Mouse (Mus musculus): ENCODE measurements around the gene Stt3a. TPM values are rescaled to one million over a fixed set of nuclear protein-coding genes. Genes with fewer than 3 reads are reported as not detected.

Stt3a gene
- 215 TPM for polyA plus RNA-seq (2015; fragmentation: Illumina TruSeq; extraction: RNeasy Lipid Tissue Mini Kit (QIAGEN cat#74804); ENCODE audit: insufficient read depth, low replicate concordance)

DNA sequence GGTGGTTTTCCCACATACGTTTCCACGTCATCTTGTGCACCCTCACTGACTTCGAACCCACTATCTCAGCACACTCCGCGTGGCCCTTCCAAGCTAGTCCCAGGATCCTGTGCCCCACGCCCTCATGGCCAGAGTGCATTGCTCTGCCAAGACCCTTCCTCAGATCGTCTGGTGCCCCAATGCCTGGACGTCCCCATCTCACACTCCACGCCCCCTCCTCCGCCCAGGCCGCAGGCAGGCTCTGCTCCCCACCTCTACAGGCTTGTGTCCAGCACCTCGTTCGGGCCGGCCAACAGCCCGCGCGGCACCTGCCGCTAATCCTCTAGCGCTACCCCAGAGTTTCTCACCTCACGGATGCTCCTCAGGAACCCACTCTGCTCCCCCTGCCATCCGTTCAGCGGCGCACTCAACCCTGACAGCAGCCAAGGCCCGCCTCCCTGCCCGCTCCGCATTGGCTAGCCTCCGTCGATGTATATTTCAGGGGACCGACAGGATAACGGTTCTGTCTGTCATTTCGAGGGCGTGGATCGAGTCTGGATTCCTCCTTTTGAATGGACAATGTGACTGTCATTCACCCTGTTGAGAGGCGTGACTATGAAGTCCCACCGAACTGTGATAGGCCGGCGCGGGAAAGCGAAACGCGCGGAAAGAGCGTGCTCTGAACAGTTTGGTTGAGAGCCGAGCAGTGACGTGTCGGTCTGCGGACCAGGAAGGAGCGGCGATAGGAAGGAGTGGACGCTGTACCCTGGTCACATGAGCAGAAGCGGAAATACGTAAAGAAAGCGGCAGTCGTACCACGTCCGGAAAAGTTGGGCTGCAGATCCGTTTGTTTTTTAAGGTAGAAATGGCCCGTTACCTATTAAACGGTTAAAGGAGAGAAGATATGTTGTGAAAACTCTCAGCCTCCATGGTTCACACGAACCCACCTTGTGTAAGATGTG lies at the start of gene Stt3a:
Stt3a (minus strand) TSS at position 477 of the 941 bp plus-strand sequence.

DNA sequence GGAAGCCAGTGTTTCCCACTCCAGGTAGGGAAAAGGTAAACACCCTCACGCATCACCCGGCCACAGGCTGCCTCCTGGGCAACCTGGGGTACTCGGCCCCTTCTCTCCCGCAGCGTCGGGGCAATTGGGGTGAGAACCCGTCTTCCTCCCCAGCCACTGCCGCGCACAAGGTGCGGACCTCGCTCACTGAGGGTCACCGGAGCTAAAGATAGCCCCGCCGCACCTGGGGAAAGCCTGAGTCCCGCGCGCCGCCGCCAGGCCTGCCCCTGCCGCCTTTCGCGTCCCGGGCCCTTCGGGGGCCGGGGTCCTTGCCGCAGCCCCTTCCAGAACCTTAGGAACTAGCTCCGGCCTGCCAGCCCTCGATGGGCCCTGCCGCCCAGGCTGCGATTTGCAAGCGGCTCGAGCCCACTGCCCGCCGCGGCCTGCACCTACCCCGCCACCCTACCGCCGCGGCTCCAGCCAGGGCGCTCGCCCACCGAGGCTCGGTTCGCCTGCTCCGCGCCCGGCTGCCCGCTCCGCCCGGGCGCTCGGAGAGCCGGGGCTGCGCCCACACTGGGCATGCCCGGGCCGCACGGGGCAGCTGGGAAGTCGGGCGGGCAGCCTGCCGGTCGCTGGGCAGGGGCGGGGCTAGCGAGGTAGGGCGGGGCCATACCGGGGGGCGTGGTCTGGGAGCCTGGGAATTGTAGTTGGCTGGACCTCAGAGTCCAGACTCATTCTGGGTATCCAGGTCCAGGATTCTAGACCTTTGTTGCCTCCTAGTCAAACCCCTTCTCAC lies 29.5 kb upstream of the Stt3a start, which contains the start of gene Ei24:
Ei24 (minus strand) TSS at position 613 of the 775 bp plus-strand sequence.

DNA sequence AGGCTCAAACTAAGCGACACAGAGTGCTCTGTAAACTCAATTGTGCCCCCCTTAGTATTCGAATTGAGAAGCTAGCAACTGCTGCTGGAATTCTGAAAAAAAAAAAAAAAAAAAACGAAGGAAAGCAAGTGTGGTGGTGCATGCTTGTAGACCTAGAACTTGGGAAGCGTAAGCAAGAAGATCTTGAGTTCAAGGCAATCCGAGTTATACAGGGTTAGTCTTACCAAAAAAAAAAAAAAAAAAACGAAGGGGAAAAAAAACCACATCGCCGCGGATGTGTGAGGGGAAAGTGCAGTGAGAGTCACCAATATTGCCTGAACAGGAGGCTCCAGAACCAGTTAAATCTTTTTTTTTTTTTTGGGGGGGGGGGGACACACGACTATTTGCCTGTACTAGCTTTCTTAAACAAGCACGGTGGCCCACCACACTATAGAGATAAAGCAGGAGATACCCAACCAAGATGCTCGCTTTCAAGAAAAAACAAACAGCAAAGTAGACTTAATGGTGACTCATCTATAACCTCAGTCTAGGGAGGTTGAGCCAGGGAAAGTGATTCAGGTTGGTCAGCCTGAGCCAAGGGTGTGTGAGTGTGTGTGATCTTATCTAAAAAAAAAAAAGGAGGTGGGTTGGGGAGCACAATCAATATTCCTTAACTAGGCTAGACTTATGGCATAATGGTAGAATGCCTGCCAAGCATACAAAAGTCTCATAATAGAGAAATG lies 40.3 kb downstream of the Stt3a start, which contains the start of gene Chek1:
Chek1 (minus strand) TSS at position 32 of the 722 bp plus-strand sequence.

DNA sequence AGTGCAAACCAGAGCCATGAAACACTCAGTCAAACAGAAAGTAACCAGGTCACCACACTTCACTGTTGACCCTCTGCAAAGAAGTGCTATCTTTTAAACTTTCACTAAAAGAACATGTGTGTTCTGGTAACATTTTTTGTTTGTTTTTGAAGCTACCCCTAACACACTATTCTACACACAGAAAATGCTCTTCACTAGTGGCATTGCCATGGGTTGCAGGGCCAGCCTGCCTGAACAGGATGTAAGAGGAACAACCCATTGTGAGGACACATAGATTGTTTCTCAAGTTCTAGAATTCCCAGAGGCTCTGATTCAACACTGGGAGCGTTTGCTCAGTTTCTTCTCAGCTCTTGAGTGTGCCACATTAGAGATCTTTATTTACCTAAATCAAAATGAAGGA lies 74.6 kb downstream of the Stt3a start, which contains the start of gene Acrv1:
Acrv1 (plus strand) TSS at position 301 of the 400 bp plus-strand sequence.

Other genes starting within 250 kb of the Stt3a start
- not detected for gene Gm5615, start 225.7 kb downstream of the Stt3a start, polyA plus RNA-seq (2015; fragmentation: Illumina TruSeq; extraction: RNeasy Lipid Tissue Mini Kit (QIAGEN cat#74804); ENCODE audit: insufficient read depth, low replicate concordance)
- gene Gm17689, start 185.0 kb downstream of the Stt3a start, polyA plus RNA-seq (2015; fragmentation: Illumina TruSeq; extraction: RNeasy Lipid Tissue Mini Kit (QIAGEN cat#74804); ENCODE audit: insufficient read depth, low replicate concordance) = not detected
- not detected for gene A630095E13Rik, start 124.3 kb downstream of the Stt3a start, polyA plus RNA-seq (2015; fragmentation: Illumina TruSeq; extraction: RNeasy Lipid Tissue Mini Kit (QIAGEN cat#74804); ENCODE audit: insufficient read depth, low replicate concordance)
- gene Acrv1, start 74.5 kb downstream of the Stt3a start, polyA plus RNA-seq (2015; fragmentation: Illumina TruSeq; extraction: RNeasy Lipid Tissue Mini Kit (QIAGEN cat#74804); ENCODE audit: insufficient read depth, low replicate concordance) = not detected
- gene Chek1, start 40.6 kb downstream of the Stt3a start, polyA plus RNA-seq (2015; fragmentation: Illumina TruSeq; extraction: RNeasy Lipid Tissue Mini Kit (QIAGEN cat#74804); ENCODE audit: insufficient read depth, low replicate concordance) = 7.3 TPM
- 83.6 TPM for gene Ei24, start 29.7 kb upstream of the Stt3a start, polyA plus RNA-seq (2015; fragmentation: Illumina TruSeq; extraction: RNeasy Lipid Tissue Mini Kit (QIAGEN cat#74804); ENCODE audit: insufficient read depth, low replicate concordance)
- 1.3 TPM for gene Fez1, start 54.2 kb upstream of the Stt3a start, polyA plus RNA-seq (2015; fragmentation: Illumina TruSeq; extraction: RNeasy Lipid Tissue Mini Kit (QIAGEN cat#74804); ENCODE audit: insufficient read depth, low replicate concordance)